Mouse (Mus musculus): ENCODE measurements around the gene Ubr2.

Ubr2 gene

GRCm38 (mm10) chr17:46929897-46930296 lies 80.5 kb downstream of the Ubr2 start:
- intact Hi-C loops (cut with DNase I), result no loop called here

GRCm38 (mm10) chr17:46929277-46929676 lies 81.1 kb downstream of the Ubr2 start:
- intact Hi-C loops (cut with DNase I), result no loop called here

- intact Hi-C loops (cut with DNase I), result no loop called here
These were observed 82.6 kb downstream of the Ubr2 start for GRCm38 (mm10) chr17:46927781-46928180.

DNA sequence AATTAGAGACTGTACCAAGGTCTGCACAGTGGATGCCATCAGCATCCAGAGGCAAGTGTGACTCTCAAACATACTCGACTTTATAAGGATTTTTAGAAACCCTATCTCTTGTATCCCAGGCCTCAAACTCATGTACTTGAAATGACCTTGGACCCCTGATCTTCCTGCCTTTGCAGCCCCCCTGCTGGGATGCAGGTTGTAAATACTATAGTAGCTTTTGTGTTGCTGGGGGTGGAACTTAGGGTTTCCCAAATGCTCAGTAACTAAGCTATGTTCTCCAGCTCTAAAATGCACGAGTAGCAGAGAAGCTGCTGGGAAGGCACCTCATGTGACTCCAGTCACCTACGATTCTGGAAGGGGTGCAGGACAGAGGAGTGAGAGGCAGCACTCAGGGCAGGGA lies 83.4 kb downstream of the Ubr2 start:
- intact Hi-C loops (cut with DNase I), result no loop called here

DNA sequence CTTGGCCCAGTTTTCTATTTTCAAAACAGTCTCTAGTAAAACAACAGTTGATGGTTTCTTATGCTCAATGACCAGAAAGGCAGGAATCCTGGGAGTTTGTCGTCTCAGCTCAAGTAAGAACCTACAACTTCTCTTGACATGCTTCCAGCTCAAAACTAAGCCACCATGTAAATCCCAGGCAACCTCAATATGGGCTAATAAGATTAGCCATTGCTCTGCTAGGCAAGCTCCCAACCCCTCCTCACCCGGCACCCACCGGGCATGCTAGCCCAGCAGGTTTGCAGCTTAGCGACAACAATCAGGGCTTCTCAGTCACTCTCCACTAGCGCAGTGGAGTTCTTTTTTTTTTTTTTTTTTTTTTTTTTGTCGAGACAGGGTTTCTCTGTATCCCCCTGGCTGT lies 84.2 kb downstream of the Ubr2 start:
- intact Hi-C loops (cut with DNase I), result no loop called here

- intact Hi-C loops (cut with DNase I), result no loop called here
These were observed 89.5 kb downstream of the Ubr2 start for GRCm38 (mm10) chr17:46920855-46921254.

- intact Hi-C loops (cut with DNase I), result no loop called here
These were observed 91.4 kb downstream of the Ubr2 start for GRCm38 (mm10) chr17:46918951-46919350.

- intact Hi-C loops (cut with DNase I), result no loop called here
These were observed 95.2 kb downstream of the Ubr2 start for GRCm38 (mm10) chr17:46915129-46915528.

GRCm38 (mm10) chr17:46912331-46912730 lies 98.0 kb downstream of the Ubr2 start:
- intact Hi-C loops (cut with DNase I), result loop anchor here (5.0 kb wide), 1 partner anchor 120 kb away; no protein-coding TSS in a partner anchor

DNA sequence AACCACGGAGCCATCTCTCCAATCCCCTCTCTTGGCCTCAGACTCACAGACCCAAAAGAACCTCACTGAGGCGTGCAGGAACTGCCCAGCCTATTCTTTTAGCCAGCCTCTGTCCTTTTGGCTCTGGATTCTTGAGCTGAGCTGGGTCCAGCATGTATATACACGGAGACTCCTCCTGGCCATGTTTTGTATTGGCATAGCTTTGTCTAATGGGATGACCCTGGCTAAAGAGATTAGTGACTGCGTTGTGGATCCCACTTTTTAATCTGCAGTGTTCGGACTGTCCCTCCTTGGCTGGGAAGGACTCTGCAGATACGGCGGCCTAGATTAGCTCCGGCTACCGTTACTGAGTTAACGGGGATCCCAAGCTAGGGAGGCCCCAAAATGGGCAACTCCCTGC lies 100.2 kb downstream of the Ubr2 start, which contains the start of gene Prph2:
TSS of gene Prph2 (plus strand) at position 274 of the 400 bp plus-strand sequence.
- intact Hi-C loops (cut with DNase I), result loop anchor here (5.0 kb wide), 1 partner anchor 122 kb away; no protein-coding TSS in a partner anchor

GRCm38 (mm10) chr17:46903876-46904490 lies 106.4 kb downstream of the Ubr2 start:
- intact Hi-C loops (cut with DNase I), result loop anchor here (5.0 kb wide), 1 partner anchor 58 kb away; no protein-coding TSS in a partner anchor

DNA sequence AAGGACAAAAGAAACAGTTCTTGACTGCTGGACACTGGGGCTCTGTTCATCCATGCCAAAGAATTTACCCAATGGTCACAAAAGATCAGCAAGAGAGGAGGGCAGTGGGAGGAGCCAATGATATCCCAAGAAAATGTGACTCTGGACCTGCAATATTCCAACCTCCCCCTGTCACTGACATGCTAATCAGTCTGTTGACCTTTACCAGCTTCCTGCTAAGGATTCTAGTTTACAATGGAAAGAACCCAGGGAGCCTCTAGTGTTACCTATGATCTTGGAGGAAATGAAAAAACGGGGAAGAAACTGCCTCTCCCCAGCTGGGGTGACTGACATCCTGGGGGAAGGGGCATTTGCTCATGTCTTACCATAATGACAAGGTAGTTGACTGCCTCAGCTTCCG lies 109.4 kb downstream of the Ubr2 start:
- intact Hi-C loops (cut with DNase I), result loop anchor here (5.0 kb wide), 1 partner anchor 61 kb away; no protein-coding TSS in a partner anchor

GRCm38 (mm10) chr17:46897221-46897950 lies 113.0 kb downstream of the Ubr2 start:
- intact Hi-C loops (cut with DNase I), result no loop called here

DNA sequence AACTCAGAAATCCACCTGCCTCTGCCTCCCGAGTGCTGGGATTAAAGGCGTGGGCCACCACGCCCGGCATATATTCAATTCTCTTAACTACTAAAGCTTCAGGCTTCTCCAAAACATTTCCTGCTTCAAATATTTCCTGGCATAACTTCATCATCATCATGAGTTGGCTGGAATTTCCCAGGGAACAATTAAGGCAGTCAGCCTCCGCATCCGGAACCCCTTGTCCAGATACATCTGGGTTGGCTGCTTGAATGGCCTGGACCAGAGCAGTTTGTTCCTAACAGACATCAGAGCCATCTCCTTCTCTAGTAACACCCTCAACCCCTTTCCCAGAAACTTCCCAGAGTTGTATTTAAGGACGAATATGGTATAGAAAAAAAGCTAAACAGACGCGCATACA lies 114.9 kb downstream of the Ubr2 start:
- intact Hi-C loops (cut with DNase I), result no loop called here

DNA sequence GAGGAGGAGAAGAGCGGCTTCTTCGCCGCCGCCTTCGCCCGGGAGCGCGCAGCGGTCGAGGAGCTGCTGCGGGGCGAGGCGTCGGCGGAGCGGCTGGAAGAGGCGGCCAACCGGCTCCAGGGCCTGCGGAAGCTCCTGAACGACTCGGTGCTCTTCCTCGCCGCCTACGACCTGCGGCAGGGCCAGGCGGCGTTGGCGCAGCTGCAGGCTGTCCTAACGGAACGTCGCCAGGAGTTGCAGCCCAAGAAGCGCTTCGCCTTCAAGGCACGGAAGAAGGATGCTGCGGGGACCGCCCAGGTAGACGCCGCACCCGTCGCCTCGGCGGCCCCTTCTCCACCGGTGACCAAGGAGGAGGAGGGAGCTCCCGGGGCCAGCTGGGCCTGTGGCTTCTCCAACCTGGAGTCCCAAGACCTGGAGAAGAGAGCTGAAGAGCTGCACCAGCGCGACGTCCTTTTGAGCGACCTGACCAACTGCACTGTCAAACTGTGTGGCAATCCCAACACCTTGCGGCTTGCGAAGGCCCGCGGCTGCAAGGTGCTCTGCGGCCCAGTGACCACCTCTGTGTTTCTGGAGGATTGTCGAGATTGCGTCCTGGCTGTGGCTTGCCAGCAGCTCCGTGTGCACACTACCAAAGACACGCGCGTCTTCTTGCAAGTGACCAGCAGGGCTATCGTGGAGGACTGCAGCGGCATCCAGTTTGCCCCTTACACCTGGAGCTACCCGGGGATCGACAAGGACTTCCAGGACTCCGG lies 119.3 kb downstream of the Ubr2 start:
- intact Hi-C loops (cut with DNase I), result loop anchor here (2.0 to 5.0 kb wide), 2 partner anchors 34 to 109 kb away; partner anchors contain the start of gene Rpl7l1

DNA sequence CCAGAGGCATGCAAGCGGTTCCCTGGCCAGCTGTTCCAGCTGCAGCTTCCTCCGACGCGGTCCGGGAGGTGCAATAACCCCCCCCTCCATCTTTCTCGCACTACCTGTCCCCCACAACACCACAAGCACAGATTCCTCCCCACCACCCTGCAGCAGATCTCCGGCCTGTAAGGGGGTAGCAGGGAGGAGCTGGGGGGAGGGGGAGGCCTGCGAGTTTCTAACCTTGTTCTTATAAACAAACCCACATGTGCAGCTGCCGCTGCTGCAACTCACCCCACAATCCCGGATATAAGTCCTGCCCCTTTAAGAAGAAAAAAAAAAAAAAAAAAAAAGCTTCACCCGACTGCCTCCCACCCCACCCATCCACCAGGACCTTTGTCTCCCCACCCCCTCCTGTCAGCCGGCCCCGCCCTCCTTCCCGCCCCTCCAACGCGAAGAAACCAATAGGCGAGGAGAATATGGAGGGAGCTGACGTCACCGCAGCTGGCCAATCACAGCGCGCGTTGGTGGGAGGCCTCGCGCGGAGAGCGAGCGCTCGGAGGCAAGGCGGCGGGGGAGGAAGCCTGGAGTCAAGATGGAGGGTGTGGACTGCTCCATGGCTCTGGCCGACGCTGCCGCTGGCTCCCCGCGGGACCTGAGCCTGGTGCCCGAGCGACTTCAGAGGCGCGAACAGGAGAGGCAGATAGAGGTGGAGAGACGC lies 120.1 kb downstream of the Ubr2 start, which contains the start of gene Tbcc:
TSS of gene Tbcc (plus strand) at position 569 of the 700 bp plus-strand sequence.
- intact Hi-C loops (cut with DNase I), result loop anchor here (2.0 to 5.0 kb wide), 2 partner anchors 33 to 108 kb away; partner anchors contain the start of gene Rpl7l1

DNA sequence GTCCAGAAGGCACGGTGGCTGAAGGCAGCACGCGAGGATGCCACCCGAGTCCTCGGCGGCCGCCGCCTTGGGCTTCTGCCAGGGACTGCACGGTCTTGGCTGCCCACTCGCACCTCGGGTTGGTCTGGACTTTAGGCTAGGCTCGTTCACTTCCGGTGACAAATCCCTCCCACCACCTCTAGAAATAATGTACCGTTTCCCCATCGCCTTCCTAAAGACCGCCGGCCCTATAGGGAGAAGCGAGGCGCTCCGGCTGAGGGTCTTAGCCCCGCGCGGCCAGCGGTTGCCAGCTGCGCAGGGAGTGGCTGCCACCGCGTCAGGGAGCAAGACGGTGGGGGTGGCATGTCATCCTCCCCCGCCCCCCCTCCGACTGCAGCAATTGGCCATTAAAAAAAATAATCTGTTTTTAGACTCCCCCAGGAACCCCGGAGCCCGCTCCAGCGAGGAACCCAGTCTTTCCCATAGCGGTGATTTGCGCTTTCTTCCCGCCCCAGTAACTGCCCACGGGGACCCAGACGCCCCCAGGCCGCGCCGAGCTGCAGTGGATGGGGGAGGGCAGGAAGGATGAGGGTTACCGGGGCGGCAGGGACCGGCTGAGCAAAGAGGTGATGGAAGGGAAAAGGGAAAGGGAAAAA lies 120.8 kb downstream of the Ubr2 start:
- intact Hi-C loops (cut with DNase I), result loop anchor here (2.0 to 5.0 kb wide), 2 partner anchors 33 to 107 kb away; partner anchors contain the start of gene Rpl7l1

DNA sequence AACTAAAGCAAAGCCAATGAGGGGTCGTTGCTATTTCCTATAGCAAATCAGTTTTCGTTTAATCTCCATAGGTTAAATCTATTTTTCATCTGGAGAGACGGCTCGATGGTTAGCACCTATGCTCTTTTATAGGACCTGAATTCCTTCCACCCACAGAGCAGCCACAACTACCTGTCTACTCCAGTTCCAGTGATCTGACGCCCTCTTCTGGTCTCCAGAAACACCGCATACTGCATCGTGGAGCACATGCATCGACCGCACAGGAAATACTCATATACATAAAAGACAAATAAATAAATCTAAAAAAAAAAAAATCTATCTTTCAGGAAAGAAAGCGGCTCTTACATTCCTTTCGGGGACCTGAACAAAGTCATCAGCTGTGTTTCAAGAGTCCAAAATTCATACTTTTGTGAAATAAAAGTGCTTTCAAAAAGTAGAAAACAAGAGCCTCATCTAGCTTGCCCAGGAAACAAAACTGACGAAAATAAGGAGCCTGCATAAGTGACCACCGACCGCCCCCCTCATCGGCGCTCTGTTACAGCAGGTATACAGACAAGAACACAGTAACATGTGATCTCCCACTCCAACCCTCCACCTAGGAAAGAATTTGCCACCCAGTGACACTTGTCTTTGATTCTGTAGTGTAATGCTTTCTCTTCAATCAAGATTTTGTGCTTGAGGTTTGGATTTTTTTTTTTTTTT lies 121.7 kb downstream of the Ubr2 start:
- intact Hi-C loops (cut with DNase I), result no loop called here

DNA sequence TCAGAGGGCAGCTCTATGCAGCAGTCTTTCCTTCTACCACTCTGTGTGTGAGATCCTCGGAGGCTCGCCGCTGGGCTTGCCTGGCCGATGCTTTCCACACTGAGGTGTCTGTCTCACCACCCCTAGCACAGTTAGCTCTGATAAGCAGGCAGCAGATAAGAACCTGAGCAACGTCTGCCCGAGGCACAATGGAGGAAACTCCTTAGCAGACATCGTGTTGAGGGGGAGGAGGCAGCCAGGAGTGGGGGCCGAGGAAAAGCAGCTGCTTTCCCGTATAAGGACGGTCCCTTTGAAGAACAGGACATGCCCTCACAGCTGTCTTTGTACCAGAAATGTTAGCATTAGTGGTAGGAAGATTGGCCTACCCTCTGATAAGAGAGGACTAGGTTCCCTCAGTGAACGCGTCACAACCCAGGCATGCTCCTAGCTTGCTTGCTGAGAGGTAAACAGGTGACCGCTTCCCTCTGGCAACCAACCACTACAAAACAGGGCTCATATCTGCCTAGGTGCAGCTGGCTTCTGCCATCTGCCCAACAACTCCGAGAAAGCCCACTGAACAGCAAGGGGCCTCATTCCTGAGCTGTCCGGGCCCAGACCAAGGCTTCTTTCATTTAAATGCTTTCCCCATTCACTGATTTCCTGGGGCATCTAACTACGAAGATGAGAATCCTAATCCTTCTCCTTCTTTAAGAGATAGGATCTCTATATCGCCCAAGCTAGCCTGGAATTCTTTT lies 124.3 kb downstream of the Ubr2 start:
- intact Hi-C loops (cut with DNase I), result no loop called here
